Mouse (Mus musculus): ENCODE results near the gene Gna15. TPM values are rescaled to one million over a fixed set of nuclear protein-coding genes. Genes with fewer than 3 reads are reported as not detected.

Gene Gna15
- polyA plus RNA-seq (2012; rRNA removed) = 1.3 and 1.4 TPM in 2 replicates

DNA sequence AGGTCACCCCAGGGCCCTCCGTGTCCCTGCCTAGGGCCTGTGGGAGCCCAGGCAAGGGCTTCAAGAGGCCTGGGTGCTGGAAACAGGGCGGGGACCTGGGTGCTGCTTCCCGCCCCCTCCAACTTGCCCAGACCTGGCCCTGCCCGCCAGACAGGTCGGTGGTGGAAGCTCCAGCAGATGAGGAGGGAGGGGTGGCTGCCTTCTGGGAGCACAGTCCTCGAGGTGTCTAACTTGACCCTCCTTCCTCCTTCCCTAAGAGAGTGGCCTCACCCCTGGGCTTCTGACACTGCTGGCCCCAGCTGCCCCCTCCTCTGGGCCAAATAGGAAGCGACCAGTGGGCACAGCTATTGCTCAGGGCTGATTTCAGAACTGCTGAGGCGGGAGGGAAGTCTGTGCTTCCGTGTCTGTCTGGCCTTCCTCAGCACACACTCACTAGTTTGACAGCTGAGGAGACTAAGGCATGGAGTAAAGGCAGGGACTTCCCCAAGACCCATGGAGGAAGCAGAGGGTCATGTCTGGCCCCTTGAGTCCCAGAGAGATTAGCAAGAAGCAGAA, at the start of gene Gna15:
TSS of gene Gna15 (minus strand) at position 175 of the 555 bp plus-strand sequence.
- no peaks in the 10 kb centered on the region for H3K27me3 ChIP-seq (ENCODE audit: control insufficient read depth, insufficient read depth, low read length)
- no peak for TF ChIP-seq POLR2A (IDR thresholded peaks at IDR 0.05; ENCODE audit: borderline replicate concordance, insufficient read depth, low read length)
- H3K27ac ChIP-seq (ENCODE audit: insufficient read depth, low read length) = no peak within 1 kb of the TSS
- 30% methylated on average over 9 of the region's 9 CpGs for WGBS
- H3K4me1 ChIP-seq (ENCODE audit: control insufficient read depth, insufficient read depth, low read length) = no peaks in the 10 kb centered on the region
- no peak within 1 kb of the TSS for H3K4me3 ChIP-seq (replicated peaks; ENCODE audit: insufficient read depth, low read depth, low read length)
- no peak for DNase-seq

DNA sequence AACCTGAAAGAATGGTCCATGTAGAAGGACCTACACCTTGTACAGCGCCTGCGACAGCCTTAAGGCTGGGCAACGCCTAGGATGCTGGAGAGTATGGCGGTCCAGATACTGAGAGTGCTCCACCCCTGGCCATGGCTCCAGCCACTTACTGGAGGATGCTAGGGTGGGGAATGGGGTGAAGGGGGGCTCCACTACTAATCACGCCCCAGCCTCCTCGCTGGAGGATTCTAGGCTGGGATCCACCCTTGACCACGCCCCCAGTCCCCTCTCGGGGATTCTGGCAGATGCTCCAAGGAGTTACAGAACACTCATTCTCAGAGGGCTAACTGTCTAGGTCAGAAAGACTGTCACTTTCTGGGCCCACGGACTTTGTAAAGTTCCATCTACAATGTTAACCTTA, 49.0 kb upstream of the Gna15 start:
- H3K4me3 ChIP-seq (replicated peaks; ENCODE audit: insufficient read depth, low read depth, low read length) = no peak overlapping the region
- H3K4me1 ChIP-seq (ENCODE audit: control insufficient read depth, insufficient read depth, low read length) = peaks cover 46% of the 10 kb centered on the region
- WGBS = 47% methylated on average over 9 of the region's 9 CpGs
- H3K27me3 ChIP-seq (ENCODE audit: control insufficient read depth, insufficient read depth, low read length) = no peaks in the 10 kb centered on the region
- H3K27ac ChIP-seq (ENCODE audit: insufficient read depth, low read length) = no peak overlapping the region
- DNase-seq = no peak
- TF ChIP-seq POLR2A (IDR thresholded peaks at IDR 0.05; ENCODE audit: borderline replicate concordance, insufficient read depth, low read length) (no peak), CTCF (IDR thresholded peaks at IDR 0.05; ENCODE audit: borderline replicate concordance, insufficient read depth, low read depth, low read length) (no peak)

DNA sequence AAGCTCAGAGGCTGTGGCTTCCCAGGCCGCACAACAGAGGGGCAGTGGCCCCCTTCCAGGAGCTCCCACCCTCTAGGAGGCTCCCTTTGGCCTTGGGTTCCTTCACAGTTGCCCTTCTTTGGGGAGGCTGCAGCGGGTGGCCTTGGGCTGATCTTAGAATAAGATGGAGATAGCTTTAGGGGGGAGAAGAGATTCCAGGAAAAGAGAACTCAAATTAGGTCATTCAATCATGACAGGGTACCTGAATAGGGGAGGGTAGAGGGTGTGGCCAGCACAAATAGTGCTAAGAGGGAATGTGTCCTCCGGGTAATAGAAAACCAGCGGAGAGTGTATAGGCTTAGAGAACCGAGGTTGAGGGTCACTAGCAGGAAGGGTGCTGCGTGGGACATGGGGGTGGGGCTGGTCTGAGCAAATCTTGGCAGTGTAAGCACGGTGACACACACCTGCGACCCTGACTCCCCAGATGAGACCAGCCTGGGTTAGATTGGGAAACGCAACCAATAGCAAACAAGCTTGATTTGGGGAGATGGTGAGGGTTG, 48.2 kb upstream of the Gna15 start:
- Histone ChIP-seq H3K27me3 (ENCODE audit: control insufficient read depth, insufficient read depth, low read length) (no peaks in the 10 kb centered on the region), H3K4me1 (ENCODE audit: control insufficient read depth, insufficient read depth, low read length) (peaks cover 38% of the 10 kb centered on the region)
- WGBS = 11% methylated on average over 9 of the region's 9 CpGs

DNA sequence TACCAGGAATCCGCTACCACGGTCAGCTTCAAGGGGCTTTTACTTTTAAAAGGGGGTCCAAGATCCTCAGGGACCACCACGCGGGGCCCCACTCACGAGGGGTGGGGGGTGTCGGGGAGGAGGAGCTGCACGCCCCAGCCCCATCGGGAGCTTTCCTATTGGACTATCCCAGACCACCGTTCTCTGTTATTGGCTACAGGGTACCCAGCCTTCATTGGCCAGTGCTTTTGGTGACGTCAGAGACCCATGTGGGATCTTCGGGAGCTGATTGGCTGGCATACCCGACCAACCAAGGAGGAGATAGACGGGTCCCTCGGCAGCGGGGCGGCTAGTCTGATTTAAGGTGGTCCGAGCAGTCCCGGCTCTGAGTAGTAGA, 47.5 kb upstream of the Gna15 start:
- WGBS = under 1% methylated on average over 18 of the region's 18 CpGs
- Histone ChIP-seq H3K4me1 (ENCODE audit: control insufficient read depth, insufficient read depth, low read length) (peaks cover 33% of the 10 kb centered on the region), H3K27me3 (ENCODE audit: control insufficient read depth, insufficient read depth, low read length) (no peaks in the 10 kb centered on the region), H3K27ac (ENCODE audit: insufficient read depth, low read length) (peak overlapping the region; percentile 91), H3K4me3 (replicated peaks; ENCODE audit: insufficient read depth, low read depth, low read length) (peak overlapping the region; percentile 87)
- TF ChIP-seq CTCF (IDR thresholded peaks at IDR 0.05; ENCODE audit: borderline replicate concordance, insufficient read depth, low read depth, low read length) = no peak
- TF ChIP-seq POLR2A (IDR thresholded peaks at IDR 0.05; ENCODE audit: borderline replicate concordance, insufficient read depth, low read length) = peak; percentile 44; the same call in 1 of the 2 replicates
- DNase-seq = peak; percentile 99 to 100

More for the DNA sequence above, 48.2 kb upstream of the Gna15 start:
- DNase-seq = no peak
- Histone ChIP-seq H3K4me3 (replicated peaks; ENCODE audit: insufficient read depth, low read depth, low read length) (peak overlapping the region; percentile 84), H3K27ac (ENCODE audit: insufficient read depth, low read length) (peak overlapping the region; percentile 91)
- TF ChIP-seq CTCF (IDR thresholded peaks at IDR 0.05; ENCODE audit: borderline replicate concordance, insufficient read depth, low read depth, low read length) (no peak), POLR2A (IDR thresholded peaks at IDR 0.05; ENCODE audit: borderline replicate concordance, insufficient read depth, low read length) (no peak)

DNA sequence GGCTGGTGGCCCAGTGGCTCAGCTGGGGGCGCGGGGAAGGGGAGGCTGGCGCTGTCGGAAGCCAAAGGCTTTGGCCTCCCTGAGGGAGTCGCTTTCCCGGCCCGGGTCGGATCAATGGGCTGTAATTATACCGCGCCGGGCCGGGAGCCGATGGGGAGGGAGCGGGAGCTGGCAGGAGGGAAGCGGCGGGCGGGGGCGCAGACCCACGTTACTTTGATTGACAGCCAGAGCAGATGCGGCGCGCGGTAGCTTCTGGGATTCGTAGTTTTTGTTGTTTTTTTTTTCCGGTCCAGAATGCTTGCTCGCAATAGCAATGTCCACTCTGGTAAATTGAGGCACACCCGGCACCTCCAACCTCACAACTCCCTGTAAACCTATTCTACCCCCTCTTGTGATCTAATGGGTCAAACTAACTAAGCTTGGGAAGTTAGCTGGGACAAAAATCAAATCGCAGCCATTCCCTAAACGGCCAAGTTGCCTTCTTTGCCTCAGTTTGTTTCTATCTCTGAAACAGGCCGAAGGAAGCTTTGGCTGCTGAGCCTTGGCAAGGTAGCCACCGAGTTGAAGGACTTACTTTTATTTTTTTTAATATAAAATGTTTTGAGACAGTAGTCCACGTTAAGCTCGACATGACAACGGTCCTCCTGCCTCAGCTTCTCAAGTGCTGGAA, 46.9 kb upstream of the Gna15 start:
- Histone ChIP-seq H3K27me3 (ENCODE audit: control insufficient read depth, insufficient read depth, low read length) (no peaks in the 10 kb centered on the region), H3K27ac (ENCODE audit: insufficient read depth, low read length) (peak overlapping the region; percentile 67; the same call in 1 of the 2 replicates), H3K4me3 (replicated peaks; ENCODE audit: insufficient read depth, low read depth, low read length) (peak overlapping the region; percentile 87), H3K4me1 (ENCODE audit: control insufficient read depth, insufficient read depth, low read length) (peaks cover 30% of the 10 kb centered on the region)
- TF ChIP-seq POLR2A (IDR thresholded peaks at IDR 0.05; ENCODE audit: borderline replicate concordance, insufficient read depth, low read length) (peak; percentile 22; the same call in 1 of the 2 replicates), CTCF (IDR thresholded peaks at IDR 0.05; ENCODE audit: borderline replicate concordance, insufficient read depth, low read depth, low read length) (no peak)
- peak; percentile 96 to 97 for DNase-seq
- under 1% methylated on average over 33 of the region's 34 CpGs for WGBS

DNA sequence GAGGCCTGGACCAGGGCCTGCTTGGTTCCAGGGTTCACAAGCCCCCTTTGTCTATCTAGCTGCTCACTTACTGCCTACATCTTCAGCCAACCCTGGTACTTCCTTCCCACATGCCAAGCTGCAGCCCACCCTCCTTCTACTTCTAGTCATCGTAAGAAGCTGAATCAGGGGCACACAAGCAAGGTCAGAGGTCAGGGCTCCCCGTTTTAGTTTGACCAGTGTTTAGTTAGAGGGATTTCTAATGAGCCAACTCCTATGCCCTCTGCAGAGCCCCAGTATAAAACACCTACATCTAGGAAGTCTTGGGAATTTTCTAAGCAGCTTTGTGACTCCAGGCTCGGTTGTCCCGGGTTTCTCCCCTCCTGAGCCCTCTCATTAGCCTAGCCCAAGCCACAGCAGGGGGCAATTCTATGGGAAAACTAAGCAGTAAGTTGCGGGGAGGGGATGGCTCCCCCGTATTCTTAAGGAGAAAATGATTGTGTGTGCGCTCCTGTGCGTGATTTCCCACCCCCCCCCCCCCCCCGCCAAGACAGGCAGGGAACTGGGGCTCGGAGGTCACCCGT, 46.3 kb upstream of the Gna15 start:
- WGBS = 8% methylated on average over 11 of the region's 11 CpGs
- DNase-seq = no peak
- peak overlapping the region; percentile 49; the same call in 1 of the 2 replicates for H3K27ac ChIP-seq (ENCODE audit: insufficient read depth, low read length)
- TF ChIP-seq CTCF (IDR thresholded peaks at IDR 0.05; ENCODE audit: borderline replicate concordance, insufficient read depth, low read depth, low read length) (no peak), POLR2A (IDR thresholded peaks at IDR 0.05; ENCODE audit: borderline replicate concordance, insufficient read depth, low read length) (no peak)
- peaks cover 34% of the 10 kb centered on the region for H3K4me1 ChIP-seq (ENCODE audit: control insufficient read depth, insufficient read depth, low read length)
- no peaks in the 10 kb centered on the region for H3K27me3 ChIP-seq (ENCODE audit: control insufficient read depth, insufficient read depth, low read length)
- H3K4me3 ChIP-seq (replicated peaks; ENCODE audit: insufficient read depth, low read depth, low read length) = peak overlapping the region; percentile 87

DNA sequence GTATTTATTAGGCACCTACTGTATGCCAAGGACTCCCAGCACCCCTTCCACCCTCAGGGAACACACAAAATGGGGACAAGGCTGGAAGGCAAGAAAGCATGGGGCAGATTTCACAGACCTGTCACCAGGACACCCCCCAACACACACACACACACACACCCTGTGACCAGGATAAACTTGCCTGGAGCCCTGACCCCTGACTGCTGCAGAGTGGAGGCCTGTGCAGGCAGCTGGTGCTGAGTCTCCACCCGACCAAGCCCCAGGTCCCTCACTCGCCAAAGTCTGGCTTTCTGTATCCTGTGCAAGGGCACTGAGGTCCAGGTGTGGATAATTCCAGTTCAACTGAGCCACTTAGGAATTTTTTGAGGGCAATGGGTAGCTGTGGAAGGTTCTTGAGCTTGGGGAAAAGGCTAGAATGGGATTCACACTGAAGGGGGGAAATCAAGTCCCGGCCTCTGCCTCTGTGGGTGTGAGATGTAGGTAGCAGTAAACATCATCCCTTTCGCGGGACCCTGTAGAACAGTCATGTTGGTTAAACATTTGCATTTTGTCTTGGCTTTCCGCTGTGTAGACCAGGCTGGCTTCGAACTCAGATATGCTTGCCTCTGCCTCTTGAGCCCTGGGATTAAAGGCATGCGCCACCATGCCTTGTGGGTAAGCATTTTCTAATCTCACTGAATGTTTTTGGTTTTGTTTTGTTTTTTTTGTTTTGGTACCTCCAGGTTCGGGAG, 45.6 kb upstream of the Gna15 start:
- TF ChIP-seq POLR2A (IDR thresholded peaks at IDR 0.05; ENCODE audit: borderline replicate concordance, insufficient read depth, low read length) (no peak), CTCF (IDR thresholded peaks at IDR 0.05; ENCODE audit: borderline replicate concordance, insufficient read depth, low read depth, low read length) (no peak)
- no peak for DNase-seq
- 89% methylated on average over 9 of the region's 9 CpGs for WGBS
- Histone ChIP-seq H3K27me3 (ENCODE audit: control insufficient read depth, insufficient read depth, low read length) (no peaks in the 10 kb centered on the region), H3K4me1 (ENCODE audit: control insufficient read depth, insufficient read depth, low read length) (peaks cover 35% of the 10 kb centered on the region), H3K4me3 (replicated peaks; ENCODE audit: insufficient read depth, low read depth, low read length) (no peak overlapping the region), H3K27ac (ENCODE audit: insufficient read depth, low read length) (no peak overlapping the region)

All from cerebellum, adult 2 months (tissue).